Mouse (Mus musculus) limb, embryonic 11.5 days (tissue): ENCODE measurements around the gene Dzip1l. TPM values are rescaled to one million over a fixed set of nuclear protein-coding genes. Genes with fewer than 3 reads are reported as not detected.

ENCODE experiments used
- ATAC-seq: fragments of 200-750 bp; cut with Nextera tagmentation; 2 replicates; pipeline ENCODE4 v1.8.0; 2017; ENCODE audit warnings: low read depth; ENCODE audit not compliant: insufficient number of reproducible peaks, low FRiP score, low TSS enrichment
- DNase-seq: peaks from one replicate; pipeline ENCODE4 v3.0.0-alpha.2; 2015; ENCODE audit warnings: low spot score
- H3K27ac ChIP-seq: fragments of 300-500 bp; sonication (generic); replicated peaks from 2 replicates; pipeline ENCODE4 v1.5.1; 2014; ENCODE audit warnings: low read depth, mild to moderate bottlenecking, low read length
- H3K27me3 ChIP-seq: fragments of 300-500 bp; sonication (generic); 2 replicates; pipeline ENCODE4 v1.6.1; 2014; ENCODE audit warnings: mild to moderate bottlenecking, low read length, mixed read lengths; ENCODE audit not compliant: control insufficient read depth, insufficient read depth
- H3K36me3 ChIP-seq: fragments of 300-500 bp; sonication (generic); 2 replicates; pipeline ENCODE4 v1.6.1; 2014; ENCODE audit warnings: mild to moderate bottlenecking, low read length, moderate library complexity, mixed read lengths; ENCODE audit not compliant: control insufficient read depth, insufficient read depth
- H3K4me1 ChIP-seq: fragments of 300-500 bp; sonication (generic); 2 replicates; pipeline ENCODE4 v1.6.1; 2014; ENCODE audit warnings: low read length, mixed read lengths; ENCODE audit not compliant: control insufficient read depth, insufficient read depth
- H3K4me2 ChIP-seq: fragments of 300-500 bp; sonication (generic); 2 replicates; pipeline ENCODE4 v1.6.1; 2014; ENCODE audit warnings: low read depth, mild to moderate bottlenecking, moderate library complexity; ENCODE audit not compliant: severe bottlenecking
- H3K4me3 ChIP-seq: fragments of 300-500 bp; sonication (generic); 2 replicates; pipeline ENCODE4 v1.5.1; 2014; ENCODE audit warnings: low read depth, low read length
- H3K9ac ChIP-seq: fragments of 300-500 bp; sonication (generic); 2 replicates; pipeline ENCODE4 v1.6.1; 2014; ENCODE audit warnings: mild to moderate bottlenecking, low read length
- H3K9me3 ChIP-seq: fragments of 300-500 bp; sonication (generic); 2 replicates; pipeline ENCODE4 v1.6.1; 2016; ENCODE audit warnings: low read length; ENCODE audit not compliant: control insufficient read depth
- WGBS: fragments of 180-500 bp; shearing (Covaris S2); extraction: QIAGEN DNeasy Blood & Tissue Kit; methylation state at CpG from one replicate; pipeline ENCODE4 v1.1.7; 2014; 5-methylcytosine and 5-hydroxymethylcytosine counted together
- polyA plus RNA-seq: library from polyadenylated mRNA; unstranded; fragments of >200 nt; fragmentation: Nextera tagmentation; extraction: Ambion mirVana; gene quantifications from 2 replicates; pipeline ENCODE4 v1.2.1, GENCODE M21; 2014

Dzip1l gene
- polyA plus RNA-seq, 1 experiment from 2014 or later = 19.1 TPM

DNA sequence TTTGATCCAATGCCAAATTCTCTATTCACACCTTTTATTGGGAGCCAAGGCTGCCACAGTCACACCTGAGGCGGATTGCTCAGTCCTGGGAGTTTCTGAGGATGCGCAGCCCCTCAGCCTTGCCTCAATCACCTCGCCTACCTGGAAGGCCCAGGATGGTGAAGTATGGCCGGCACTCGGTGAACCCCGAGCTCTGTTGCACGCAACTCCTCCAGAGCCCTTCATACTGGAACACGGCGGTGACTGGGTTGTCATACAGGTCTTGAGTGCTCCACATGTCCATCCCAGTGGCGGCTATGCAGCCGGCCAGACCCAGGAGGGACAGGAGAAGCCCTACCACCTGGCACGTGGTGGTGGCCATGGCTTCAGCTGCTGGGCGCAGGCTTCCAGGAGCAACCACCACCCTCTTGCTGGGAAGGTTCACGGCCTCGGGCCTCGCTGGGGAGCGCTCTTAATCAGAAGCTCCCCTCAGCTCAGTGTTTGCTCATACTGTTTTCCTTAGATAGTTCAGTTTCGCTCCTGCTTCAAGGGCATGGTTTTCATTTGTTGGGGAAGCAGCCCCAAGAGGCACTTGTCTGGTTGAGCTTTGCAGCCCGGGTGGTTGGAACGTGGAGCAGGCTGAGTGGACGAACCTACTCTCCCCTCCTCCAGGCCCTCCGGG is 80.4 kb downstream of the Dzip1l start:
- H3K4me1 ChIP-seq = no peaks in the 10 kb centered on the region
- no peak overlapping the region for H3K9ac ChIP-seq
- H3K27ac ChIP-seq = no peak overlapping the region
- ATAC-seq = no peak
- no peaks in the 10 kb centered on the region for H3K36me3 ChIP-seq
- H3K4me3 ChIP-seq = no peak overlapping the region
- no peak for DNase-seq
- no peaks in the 10 kb centered on the region for H3K9me3 ChIP-seq
- 90% methylated on average over 22 of the region's 22 CpGs for WGBS
- H3K27me3 ChIP-seq = no peaks in the 10 kb centered on the region
- H3K4me2 ChIP-seq = no peak overlapping the region

GRCm38 (mm10) chr9:99710297-99710696 is 81.0 kb downstream of the Dzip1l start:
- Histone ChIP-seq H3K9me3 (no peaks in the 10 kb centered on the region), H3K36me3 (no peaks in the 10 kb centered on the region), H3K27me3 (no peaks in the 10 kb centered on the region), H3K4me3 (no peak overlapping the region), H3K4me1 (no peaks in the 10 kb centered on the region), H3K9ac (no peak overlapping the region), H3K27ac (no peak overlapping the region), H3K4me2 (no peak overlapping the region)
- WGBS = 85% methylated on average over 4 of the region's 4 CpGs
- DNase-seq (no peak), ATAC-seq (no peak)

- no peak for ATAC-seq
- Histone ChIP-seq H3K4me1 (no peaks in the 10 kb centered on the region), H3K9me3 (no peaks in the 10 kb centered on the region), H3K4me3 (no peak within 1 kb of the TSS), H3K27ac (no peak within 1 kb of the TSS), H3K27me3 (no peaks in the 10 kb centered on the region), H3K4me2 (no peak within 1 kb of the TSS), H3K9ac (no peak within 1 kb of the TSS), H3K36me3 (no peaks in the 10 kb centered on the region)
- WGBS = 94% methylated on average over 14 of the region's 14 CpGs
- DNase-seq = no peak
Measured at GRCm38 (mm10) chr9:99717134-99717533, 87.8 kb downstream of the Dzip1l start, which contains the start of gene Cldn18. Cldn18 (minus strand) TSS chr9:99717267.

Other genes with a start within 250 kb of the Dzip1l start
- 14.1 and 16.4 TPM in 2 replicates for gene Mras, start 192.1 kb upstream of the Dzip1l start, polyA plus RNA-seq
- gene Nme9, start 178.0 kb upstream of the Dzip1l start, polyA plus RNA-seq = 0.31 TPM in 1 of 2 replicates, not detected in the other
- gene Armc8, start 60.6 kb upstream of the Dzip1l start, polyA plus RNA-seq = 20.5 and 20.6 TPM in 2 replicates
- gene Dbr1, start 53.7 kb upstream of the Dzip1l start, polyA plus RNA-seq = 31.2 and 35.4 TPM in 2 replicates
- not detected in 2 replicates for gene A4gnt, start 17.0 kb upstream of the Dzip1l start, polyA plus RNA-seq
- not detected in 2 replicates for gene Cldn18, start 87.8 kb downstream of the Dzip1l start, polyA plus RNA-seq
- gene Sox14, start 246.7 kb downstream of the Dzip1l start, polyA plus RNA-seq = 0.14 and 0.20 TPM in 2 replicates